Mouse (Mus musculus) central nervous system, embryonic 11.5 days (tissue): ENCODE measurements around the gene Rbm8a. TPM values are rescaled to one million over a fixed set of nuclear protein-coding genes. Genes with fewer than 3 reads are reported as not detected.

Source experiments
- polyA plus RNA-seq: library from polyadenylated mRNA; depleted of rRNA; stranded (reverse); fragments of >200 nt; gene quantifications from 2 replicates; pipeline ENCODE4 v1.2.3, GENCODE M21; 2012; rRNA removed

The Rbm8a gene
- 100 and 226 TPM in 2 replicates for polyA plus RNA-seq

GRCm38 (mm10) chr3:96629729-96630600 is at the start of gene Rbm8a:
Gene Rbm8a, plus strand, starts transcription at chr3:96629933.

DNA sequence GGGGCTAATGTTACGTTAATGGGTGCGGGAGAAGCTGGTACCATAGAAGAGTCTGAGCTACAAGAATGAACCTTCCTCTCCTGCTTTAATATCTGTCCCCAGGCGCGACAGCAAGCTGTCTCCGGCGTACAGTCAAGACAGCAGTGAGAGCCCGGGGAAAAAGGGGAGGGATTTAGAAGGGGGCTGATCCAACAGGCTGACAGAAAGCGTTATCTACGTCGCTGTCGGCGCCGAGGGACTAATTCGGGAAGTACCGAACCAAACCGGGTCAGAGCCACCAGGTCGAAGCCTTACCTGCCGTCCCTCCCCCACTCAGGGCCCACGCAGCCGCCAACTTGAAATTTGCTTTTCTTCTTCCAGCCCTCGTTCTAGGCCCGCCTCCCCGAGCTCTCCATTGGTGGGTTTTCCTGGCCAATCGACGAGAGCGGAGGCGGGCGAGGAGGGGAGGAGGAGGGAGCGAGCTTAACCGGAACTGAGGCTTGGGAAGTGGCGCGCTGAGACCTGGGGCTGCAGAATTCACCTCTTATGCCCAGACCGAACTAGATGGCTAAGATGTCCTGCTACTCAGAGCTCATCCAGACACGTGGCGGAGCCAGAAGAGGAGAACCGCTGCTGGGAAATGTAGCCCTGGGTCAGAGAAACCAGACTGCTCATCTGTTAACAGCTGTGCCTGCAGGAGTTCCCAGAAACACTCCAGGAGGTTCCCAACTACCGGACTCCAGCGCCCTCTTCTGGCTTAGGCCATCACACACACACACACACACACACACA is 35.8 kb upstream of the Rbm8a start, which contains the start of gene Polr3gl:
TSS of gene Polr3gl (minus strand) at position 392 of the 771 bp plus-strand sequence.

GRCm38 (mm10) chr3:96596228-96596707 is 33.5 kb upstream of the Rbm8a start, which contains the start of gene Ankrd34a:
Gene Ankrd34a, plus strand, starts transcription at chr3:96596636.

GRCm38 (mm10) chr3:96600639-96601250 is 29.0 kb upstream of the Rbm8a start, which contains the start of gene Lix1l:
Gene Lix1l, plus strand, starts transcription at chr3:96601149.

GRCm38 (mm10) chr3:96634928-96635879 is 5.5 kb downstream of the Rbm8a start, which contains the start of the genes Pex11b and Gm42957:
Gene Pex11b, plus strand, starts transcription at chr3:96635376.
Gene Gm42957, plus strand, starts transcription at chr3:96635474.

GRCm38 (mm10) chr3:96645018-96645649 is 15.4 kb downstream of the Rbm8a start, which contains the start of gene Itga10:
Gene Itga10, plus strand, starts transcription at chr3:96645584.

DNA sequence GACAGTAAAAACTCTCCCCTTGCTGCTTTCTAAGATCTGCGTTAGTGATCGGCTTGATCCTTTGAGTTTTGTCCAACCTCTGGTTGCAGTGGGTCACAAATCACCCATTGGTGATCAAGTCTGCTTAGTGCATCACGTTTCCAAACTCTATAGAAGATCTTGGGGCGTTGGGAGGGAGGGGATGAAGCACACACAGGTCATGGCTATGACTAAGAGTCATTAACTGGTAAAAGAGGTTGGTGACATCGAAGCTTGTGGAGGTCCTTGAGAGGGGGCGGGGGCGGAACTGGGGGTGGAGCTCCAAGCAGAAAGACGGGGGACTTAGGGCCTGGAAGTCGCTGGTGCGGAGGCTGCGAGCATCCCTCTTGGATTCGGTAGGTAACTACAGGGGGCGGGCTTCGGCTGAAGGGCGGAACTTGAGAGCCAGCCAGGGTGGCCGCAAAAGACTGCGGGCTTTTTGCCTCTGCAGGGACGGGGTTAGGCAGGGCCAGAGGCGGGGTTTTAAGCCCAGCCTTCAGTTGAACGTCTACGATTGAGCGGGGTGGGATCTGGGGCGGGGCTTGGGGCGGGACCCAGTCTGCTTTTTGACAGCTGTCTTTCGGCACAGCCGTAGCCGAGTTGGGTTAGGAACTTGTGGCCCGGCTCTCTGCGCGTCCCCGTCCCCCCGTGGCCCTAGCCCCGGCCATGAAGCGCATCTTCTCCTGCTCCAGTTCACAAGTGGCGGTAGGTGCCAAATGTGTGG is 40.2 kb downstream of the Rbm8a start, which contains the start of gene Ankrd35:
TSS of gene Ankrd35 (plus strand) at position 405 of the 742 bp plus-strand sequence.

Other genes with a start within 250 kb of the Rbm8a start
- 0.15 TPM in 1 of 2 replicates, not detected in the other for gene BC107364, start 177.6 kb upstream of the Rbm8a start, polyA plus RNA-seq
- gene Hfe2, start 104.8 kb upstream of the Rbm8a start, polyA plus RNA-seq: 0.40 and 3.0 TPM in 2 replicates
- gene Txnip, start 72.0 kb upstream of the Rbm8a start, polyA plus RNA-seq: 73.6 and 91.3 TPM in 2 replicates
- gene Gm16253, start 52.9 kb upstream of the Rbm8a start, polyA plus RNA-seq: 0.14 TPM in 1 of 2 replicates, not detected in the other
- gene Polr3gl, start 35.8 kb upstream of the Rbm8a start, polyA plus RNA-seq: 50.0 and 107 TPM in 2 replicates
- gene Ankrd34a, start 33.3 kb upstream of the Rbm8a start, polyA plus RNA-seq: 0.90 and 1.5 TPM in 2 replicates
- 54.6 and 65.6 TPM in 2 replicates for gene Lix1l, start 28.8 kb upstream of the Rbm8a start, polyA plus RNA-seq
- gene Pex11b, start 5.4 kb downstream of the Rbm8a start, polyA plus RNA-seq: 31.8 and 42.4 TPM in 2 replicates
- gene Gm42957, start 5.5 kb downstream of the Rbm8a start, polyA plus RNA-seq: 0.16 and 0.18 TPM in 2 replicates
- gene Itga10, start 15.7 kb downstream of the Rbm8a start, polyA plus RNA-seq: 4.2 and 5.3 TPM in 2 replicates
- gene Ankrd35, start 40.2 kb downstream of the Rbm8a start, polyA plus RNA-seq: 0.38 and 0.61 TPM in 2 replicates
- 43.0 and 57.1 TPM in 2 replicates for gene Pias3, start 66.5 kb downstream of the Rbm8a start, polyA plus RNA-seq
- 7.9 and 10.1 TPM in 2 replicates for gene Nudt17, start 78.6 kb downstream of the Rbm8a start, polyA plus RNA-seq
- gene Polr3c, start 97.7 kb downstream of the Rbm8a start, polyA plus RNA-seq: 49.4 and 49.7 TPM in 2 replicates
- gene Rnf115, start 97.7 kb downstream of the Rbm8a start, polyA plus RNA-seq: 24.5 and 40.5 TPM in 2 replicates
- 0.42 and 1.2 TPM in 2 replicates for gene Pdzk1, start 199.4 kb downstream of the Rbm8a start, polyA plus RNA-seq
- gene Cd160, start 199.4 kb downstream of the Rbm8a start, polyA plus RNA-seq: not detected in 2 replicates